In the genomic region with DNA sequence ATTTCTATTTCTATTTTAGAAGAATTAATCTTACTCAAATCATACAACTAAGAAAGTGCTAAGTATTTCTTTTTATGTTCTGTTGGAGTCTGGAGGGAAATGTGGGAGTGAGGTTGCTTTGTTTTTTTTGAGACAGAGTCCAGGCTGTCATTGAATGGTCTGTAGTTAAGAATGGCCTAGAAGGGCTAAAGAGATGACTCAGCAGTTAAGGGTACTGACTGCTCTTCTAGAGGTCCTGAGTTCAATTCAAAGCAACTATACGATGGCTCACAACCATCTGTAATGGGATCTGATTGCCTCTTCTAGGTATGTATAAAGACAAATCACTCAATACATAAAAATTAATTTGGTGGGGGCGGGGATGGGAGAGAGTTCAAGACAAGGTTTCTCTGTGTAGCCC, we compare ENCODE assay signal across 30 mouse cellular contexts. TPM values are rescaled to one million over a fixed set of nuclear protein-coding genes. Genes with fewer than 3 reads are reported as not detected.
A peak's percentile ranks its signal among the peaks of the same experiment; 100 is the strongest.
DNase-seq lines count a peak whose midpoint lies in the region; ATAC-seq and TF ChIP-seq lines count a peak whose summit lies in the region.
"Had no signal": no experiment of that assay in that cellular context is flagged by ENCODE, and none has a peak within 500 bp of the region (broad histone marks: within the 10 kb centered on the region; RNA-seq: fewer than 3 reads in every experiment).

No protein-coding gene starts in this region.

- peaks cover 15% of the 10 kb centered on the region for H3K36me3 ChIP-seq in heart, embryonic 12.5 days
- H3K36me3 ChIP-seq in liver, postnatal 0 days (replicated peaks; ENCODE audit: insufficient read depth, low read length): peaks cover 22% of the 10 kb centered on the region
- peaks cover 15 to 26% of the 10 kb centered on the region in 2 experiments for H3K36me3 ChIP-seq in MEL (ENCODE audit: control insufficient read depth in 1 of 2, insufficient read depth in 2 of 2, low read length in 2 of 2)
- peaks cover 46% of the 10 kb centered on the region for H3K36me3 ChIP-seq in embryonic facial prominence, embryonic 10.5 days (replicated peaks)

- peaks cover 20% of the 10 kb centered on the region for H3K79me2 ChIP-seq in MEL (ENCODE audit: control insufficient read depth, insufficient read depth, low read length, poor library complexity)

- DNase-seq in heart, adult 18-20 months: no peak
- DNase-seq in liver, postnatal 0 days: no peak
- DNase-seq in liver (no peak), MEL (ENCODE audit: low read depth, low spot score) (no peak)
- no peak for DNase-seq in embryonic facial prominence, embryonic 10.5 days (ENCODE audit: low spot score)
- DNase-seq in cerebellum, adult 9-11 months: no peak
- DNase-seq: adrenal gland, adult 8-10 months; adrenal gland, postnatal 14 days; adrenal gland, postnatal 36 days; B cell, adult 2 months; cerebellum, adult 11 months; cerebellum, adult 18-20 months; cerebellum, adult 8-10 months; cerebellum, postnatal 10 days; cerebellum, postnatal 25 days had no signal

- no peaks in the 10 kb centered on the region for H3K27me3 ChIP-seq in heart, embryonic 12.5 days (replicated peaks)
- no peaks in the 10 kb centered on the region for H3K27me3 ChIP-seq in liver, postnatal 0 days (ENCODE audit: insufficient read depth, low read length)
- no peaks in the 10 kb centered on the region for H3K27me3 ChIP-seq in MEL (ENCODE audit: control insufficient read depth in 1 of 2, insufficient read depth in 2 of 2, low read length in 2 of 2)
- no peaks in the 10 kb centered on the region for H3K27me3 ChIP-seq in embryonic facial prominence, embryonic 10.5 days (replicated peaks; ENCODE audit: low read depth, poor library complexity, severe bottlenecking)
- H3K27me3 ChIP-seq: embryonic facial prominence, embryonic 13.5 days; embryonic facial prominence, embryonic 15.5 days; forebrain, embryonic 12.5 days had no signal

- no peak overlapping the region for H3K9ac ChIP-seq in heart, embryonic 12.5 days
- no peak overlapping the region for H3K9ac ChIP-seq in liver, postnatal 0 days (replicated peaks)
- H3K9ac ChIP-seq in MEL (ENCODE audit: control insufficient read depth, low read depth, low read length, poor library complexity, severe bottlenecking): no peak overlapping the region
- H3K9ac ChIP-seq: embryonic facial prominence, embryonic 13.5 days; embryonic facial prominence, embryonic 15.5 days; forebrain, embryonic 12.5 days had no signal

- WGBS in heart, embryonic 12.5 days: 88% methylated on average over 2 of the region's 2 CpGs
- WGBS in liver, postnatal 0 days (ENCODE audit: insufficient replicate concordance): 82% methylated on average over 2 of the region's 2 CpGs
- 95% methylated on average over 2 of the region's 2 CpGs for WGBS in embryonic facial prominence, embryonic 10.5 days

- no peak overlapping the region for H3K4me3 ChIP-seq in heart, embryonic 12.5 days
- H3K4me3 ChIP-seq in liver, postnatal 0 days (ENCODE audit: low read depth, low read length): no peak overlapping the region
- no peak overlapping the region for H3K4me3 ChIP-seq in MEL (ENCODE audit: control insufficient read depth in 1 of 2, insufficient read depth in 1 of 2, low read depth in 2 of 2, low read length in 2 of 2)
- no peak overlapping the region for H3K4me3 ChIP-seq in embryonic facial prominence, embryonic 10.5 days
- H3K4me3 ChIP-seq: embryonic facial prominence, embryonic 13.5 days; embryonic facial prominence, embryonic 15.5 days; erythroblast, embryonic 14.5 days; forebrain, embryonic 10.5 days; forebrain, embryonic 12.5 days had no signal

- 0 out of 2 replicates have a peak overlapping the region, but pooled peaks have one; percentile 21 for H3K27ac ChIP-seq in heart, embryonic 12.5 days (ENCODE audit: poor library complexity, severe bottlenecking)
- 0 out of 2 replicates have a peak overlapping the region, but pooled peaks have one; percentile 6 for H3K27ac ChIP-seq in liver, postnatal 0 days (ENCODE audit: low read depth)
- no peak overlapping the region for H3K27ac ChIP-seq in MEL (ENCODE audit: control insufficient read depth, low read depth, low read length)
- H3K27ac ChIP-seq in embryonic facial prominence, embryonic 10.5 days (replicated peaks): no peak overlapping the region
- H3K27ac ChIP-seq: embryonic facial prominence, embryonic 13.5 days; embryonic facial prominence, embryonic 15.5 days; forebrain, embryonic 10.5 days; forebrain, embryonic 12.5 days had no signal

- TF ChIP-seq EP300 in liver, postnatal 0 days (IDR thresholded peaks at IDR 0.05; ENCODE audit: low read depth): no peak
- TF ChIP-seq EP300 in MEL (IDR thresholded peaks at IDR 0.05; ENCODE audit: low read depth in 1 of 2, low read length in 2 of 2): no peak

- TF ChIP-seq CTCF in liver, postnatal 0 days (IDR thresholded peaks at IDR 0.05; ENCODE audit: low read depth): no peak
- TF ChIP-seq CTCF in MEL (IDR thresholded peaks at IDR 0.05 in 2 of 3, conservative IDR thresholded peaks at IDR 0.05 in 1 of 3; ENCODE audit: control insufficient read depth in 1 of 3, insufficient read depth in 1 of 3, low read depth in 2 of 3, low read length in 3 of 3, poor library complexity in 1 of 3, severe bottlenecking in 1 of 3): no peak

- no peak for ATAC-seq in heart, embryonic 12.5 days (ENCODE audit: insufficient number of reproducible peaks, low FRiP score)
- ATAC-seq in liver, postnatal 0 days: no peak
- ATAC-seq: activated CD4-positive, CD25-positive, alpha-beta regulatory T cell, adult 4 months; CD4-positive, CD25-positive, alpha-beta regulatory T cell, adult 4 months; forebrain, embryonic 14.5 days; forebrain, embryonic 16.5 days had no signal

- no peak for TF ChIP-seq RAD21 in MEL (IDR thresholded peaks at IDR 0.05; ENCODE audit: low read depth, low read length)

- H3K9me3 ChIP-seq in heart, embryonic 12.5 days (replicated peaks): no peaks in the 10 kb centered on the region
- H3K9me3 ChIP-seq in liver, postnatal 0 days (ENCODE audit: low read length): no peaks in the 10 kb centered on the region
- H3K9me3 ChIP-seq in MEL (replicated peaks; ENCODE audit: insufficient read depth, low read length): no peaks in the 10 kb centered on the region
- H3K9me3 ChIP-seq in embryonic facial prominence, embryonic 10.5 days: no peaks in the 10 kb centered on the region
- H3K9me3 ChIP-seq: embryonic facial prominence, embryonic 13.5 days; embryonic facial prominence, embryonic 15.5 days; forebrain, embryonic 10.5 days; forebrain, embryonic 12.5 days; G1E had no signal

- H3K4me1 ChIP-seq in heart, embryonic 12.5 days (replicated peaks): peaks cover 17% of the 10 kb centered on the region
- peaks cover 13% of the 10 kb centered on the region for H3K4me1 ChIP-seq in liver, postnatal 0 days (ENCODE audit: insufficient read depth)
- peaks cover 0 to 11% of the 10 kb centered on the region in 2 experiments; a peak in 3 of 4 replicates for H3K4me1 ChIP-seq in MEL (ENCODE audit: control insufficient read depth in 1 of 2, insufficient read depth in 2 of 2, low read length in 2 of 2)
- peaks cover 15% of the 10 kb centered on the region for H3K4me1 ChIP-seq in embryonic facial prominence, embryonic 10.5 days

- H3K4me2 ChIP-seq in heart, embryonic 12.5 days: no peak overlapping the region
- H3K4me2 ChIP-seq in liver, postnatal 0 days (ENCODE audit: low read depth, low read length): no peak overlapping the region
- H3K4me2 ChIP-seq: embryonic facial prominence, embryonic 13.5 days; embryonic facial prominence, embryonic 15.5 days; forebrain, embryonic 12.5 days had no signal

- TF ChIP-seq POLR2A in MEL (IDR thresholded peaks at IDR 0.05; ENCODE audit: control insufficient read depth in 1 of 2, insufficient read depth in 1 of 2, low read depth in 1 of 2, low read length in 2 of 2, poor library complexity in 1 of 2): no peak

TF ChIP-seq in MEL, 35 proteins besides CTCF, POLR2A, EP300 and RAD21:
- TF ChIP-seq NELFE (IDR thresholded peaks at IDR 0.05; ENCODE audit: low read depth, low read length) (no peak), MAFK (IDR thresholded peaks at IDR 0.05; ENCODE audit: borderline replicate concordance, low read depth, low read length) (peak; percentile 55; the same call in 1 of the 2 replicates), GATA1 (IDR thresholded peaks at IDR 0.05; ENCODE audit: low read depth, low read length) (no peak), MAZ (IDR thresholded peaks at IDR 0.05; ENCODE audit: low read depth, low read length) (no peak), TCF12 (IDR thresholded peaks at IDR 0.05; ENCODE audit: low read depth, low read length) (no peak), ZNF384 (IDR thresholded peaks at IDR 0.05; ENCODE audit: low read depth, low read length) (no peak)

RNA-seq across cellular contexts. Expression of a gene that starts 3.3 kb away (rescaled TPM):
- 148 TPM in 2 replicates for polyA plus RNA-seq in heart, embryonic 12.5 days (2016; fragmentation: Nextera tagmentation; extraction: Ambion mirVana)
- total RNA-seq in heart, adult 18-20 months (2021): 10 to 100 TPM; 50.2 to 56.3 TPM
- polyA plus RNA-seq in liver, postnatal 0 days (2015; fragmentation: Nextera tagmentation; extraction: Ambion mirVana): 149 and 154 TPM in 2 replicates
- 62.4 and 75.8 TPM in 2 replicates for total RNA-seq in MEL (2012; rRNA removed)
- polyA plus RNA-seq in MEL (2012; ENCODE audit: insufficient read depth in 1 of 2, insufficient read length in 2 of 2, low read depth in 1 of 2, low replicate concordance in 2 of 2, missing spikeins in 1 of 2): 10 to 100 TPM in 1 of 2 experiments, not detected in 1; 74.9 TPM
- 180 and 196 TPM in 2 replicates for polyA plus RNA-seq in embryonic facial prominence, embryonic 10.5 days (2016; fragmentation: Nextera tagmentation; extraction: Ambion mirVana)

RNA-seq across cellular contexts. Expression of a gene that starts 22.3 kb away (rescaled TPM):
- polyA plus RNA-seq in heart, embryonic 12.5 days (2016; fragmentation: Nextera tagmentation; extraction: Ambion mirVana): not detected in 2 replicates
- not detected for total RNA-seq in heart, adult 18-20 months (2021)
- polyA plus RNA-seq in liver, postnatal 0 days (2015; fragmentation: Nextera tagmentation; extraction: Ambion mirVana): not detected in 2 replicates
- total RNA-seq in MEL (2012; rRNA removed): not detected in 2 replicates
- not detected for polyA plus RNA-seq in MEL (2012; ENCODE audit: insufficient read depth in 1 of 2, insufficient read length in 2 of 2, low read depth in 1 of 2, low replicate concordance in 2 of 2, missing spikeins in 1 of 2)
- 0.05 TPM in 1 of 2 replicates, not detected in the other for polyA plus RNA-seq in embryonic facial prominence, embryonic 10.5 days (2016; fragmentation: Nextera tagmentation; extraction: Ambion mirVana)
- total RNA-seq: adrenal gland, adult 18-20 months; adrenal gland, adult 8-10 months; adrenal gland, postnatal 14 days; adrenal gland, postnatal 36 days had no signal
- polyA plus RNA-seq: activated CD4-positive, CD25-positive, alpha-beta regulatory T cell, adult 4 months; CD4-positive, CD25-positive, alpha-beta regulatory T cell, adult 4 months; cortical plate, adult 2 months; embryonic facial prominence, embryonic 11.5 days; erythroblast, embryonic 14.5 days; forebrain, embryonic 10.5 days; forebrain, embryonic 12.5 days; forebrain, embryonic 14.5 days; forebrain, embryonic 16.5 days; frontal cortex, adult 2 months; G1E had no signal

RNA-seq across cellular contexts. Expression of a gene that starts 26.4 kb away (rescaled TPM):
- polyA plus RNA-seq in heart, embryonic 12.5 days (2016; fragmentation: Nextera tagmentation; extraction: Ambion mirVana): 119 and 127 TPM in 2 replicates
- total RNA-seq in heart, adult 18-20 months (2021): 100 to 1,000 TPM; 101 to 103 TPM
- 38.4 and 42.5 TPM in 2 replicates for polyA plus RNA-seq in liver, postnatal 0 days (2015; fragmentation: Nextera tagmentation; extraction: Ambion mirVana)
- total RNA-seq in MEL (2012; rRNA removed): 41.9 and 49.7 TPM in 2 replicates
- polyA plus RNA-seq in MEL (2012; ENCODE audit: insufficient read depth in 1 of 2, insufficient read length in 2 of 2, low read depth in 1 of 2, low replicate concordance in 2 of 2, missing spikeins in 1 of 2): 10 to 100 TPM in 1 of 2 experiments, not detected in 1; 57.2 TPM
- polyA plus RNA-seq in embryonic facial prominence, embryonic 10.5 days (2016; fragmentation: Nextera tagmentation; extraction: Ambion mirVana): 108 and 109 TPM in 2 replicates

Comparison
In these comparisons a context has a peak if more than half of its experiments do, and no peak if none do; other contexts are left out.
1. H3K27ac ChIP-seq: peak in heart, embryonic 12.5 days (single experiment) and liver, postnatal 0 days (single experiment); none in MEL (single experiment) and embryonic facial prominence, embryonic 10.5 days (single experiment).